Mouse (Mus musculus): ENCODE measurements at regions not wholly inside any gene's neighbourhood (a gene's known extent, or its start where the extent isn't known, plus 50 kb on each side); places are given as distances from the start of the nearest gene placed in this dataset.

DNA sequence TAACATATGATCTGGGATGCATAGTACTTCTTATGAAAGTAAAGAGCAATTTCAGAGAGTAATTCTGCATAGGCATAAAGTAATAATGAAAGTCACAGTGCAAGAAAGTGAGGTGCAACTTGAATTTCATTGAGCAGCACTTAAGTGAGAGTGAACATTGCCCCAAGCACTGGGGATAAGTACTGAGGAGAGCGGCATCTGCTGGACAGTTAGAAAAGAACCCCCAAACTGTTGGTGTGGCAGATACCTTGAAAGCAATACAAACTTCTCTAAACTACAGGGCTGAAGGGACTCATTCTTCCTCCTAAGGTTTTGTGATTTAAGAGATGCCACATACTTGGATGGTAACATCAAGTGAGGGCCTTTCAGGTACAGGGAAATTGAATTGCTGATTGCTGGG is 56.4 kb upstream of the Olfr1322 start:
- H3K4me2 ChIP-seq (ENCODE audit: low read length), result no peak overlapping the region
- ATAC-seq (no peak), DNase-seq (ENCODE audit: low spot score) (peak; percentile 6)
- no peak overlapping the region for H3K9ac ChIP-seq (ENCODE audit: low read length)
- H3K36me3 ChIP-seq (ENCODE audit: control insufficient read depth, insufficient read depth, low read length), result no peaks in the 10 kb centered on the region
- H3K4me1 ChIP-seq (ENCODE audit: control insufficient read depth, insufficient read depth, low read length), result no peaks in the 10 kb centered on the region
- WGBS, result 44% methylated on average over 1 of the region's 1 CpGs
- H3K27ac ChIP-seq (ENCODE audit: low read depth, low read length), result no peak overlapping the region
- H3K27me3 ChIP-seq (replicated peaks; ENCODE audit: control insufficient read depth, insufficient read depth, low read length), result no peaks in the 10 kb centered on the region
- H3K4me3 ChIP-seq (ENCODE audit: low read depth, low read length), result no peak overlapping the region
- H3K9me3 ChIP-seq (replicated peaks; ENCODE audit: control insufficient read depth, low read length), result no peaks in the 10 kb centered on the region

All from forebrain, embryonic 14.5 days (tissue).